Mouse (Mus musculus): ENCODE data around the gene Ankrd63.
A peak's percentile ranks its signal among the peaks of the same experiment; 100 is the strongest.
"Not testable (repeated sequence)": the region's sequence is repeated elsewhere in the genome, so short reads cannot be mapped to it uniquely, and the experiment has no call there.

The Ankrd63 gene

DNA sequence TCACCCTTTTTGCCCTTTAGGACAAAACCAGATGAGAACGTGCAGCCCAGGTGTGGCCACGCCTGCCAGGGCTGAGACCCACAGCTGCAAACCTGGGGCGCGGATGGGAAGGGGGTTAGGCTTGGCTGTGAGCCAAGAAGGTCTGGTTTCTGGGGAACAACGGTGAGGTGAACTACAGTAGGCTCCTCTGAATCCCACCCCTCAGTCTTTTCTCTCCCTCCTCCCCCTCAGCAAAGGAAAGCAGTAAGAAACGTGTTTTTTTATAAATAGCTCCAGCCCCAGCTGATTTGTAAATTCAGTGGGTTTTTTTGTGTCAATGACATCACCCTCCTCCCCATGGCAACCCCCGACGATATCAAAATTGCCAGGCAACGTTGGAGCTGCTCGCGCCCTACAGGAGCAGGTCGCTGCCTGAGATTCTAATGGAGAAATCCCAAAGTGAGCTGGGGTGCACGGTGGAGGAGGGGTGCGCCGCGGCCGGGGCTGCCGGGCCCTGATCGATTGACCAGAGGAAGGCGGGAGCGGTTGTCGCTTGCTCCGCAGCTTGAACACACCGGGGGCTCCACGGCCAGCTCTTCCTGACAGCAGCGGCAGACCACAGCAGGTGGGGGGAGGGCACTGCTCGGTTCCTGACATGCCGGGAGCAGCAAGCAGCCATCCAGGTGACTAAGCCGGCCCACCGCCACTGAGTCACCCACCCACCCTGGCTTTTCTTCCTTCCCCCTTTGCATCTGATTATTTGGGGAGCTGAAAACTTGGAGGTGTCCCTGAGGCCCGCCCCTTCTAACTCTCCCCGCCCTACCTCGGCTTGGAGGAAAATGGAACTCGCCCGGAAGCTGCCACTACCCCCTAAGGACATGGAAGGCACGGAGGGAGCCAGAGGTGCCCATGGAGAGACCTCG lies 40.6 kb downstream of the Ankrd63 start, which contains the start of gene Pak6:
Gene Pak6, plus strand, starts transcription at position 402 of the 902 bp plus-strand sequence.
- DNase-seq (ENCODE audit: inconsistent ontology term): no peak

GRCm38 (mm10) chr2:118661891-118662290 lies 41.9 kb downstream of the Ankrd63 start:
- no peak for DNase-seq (ENCODE audit: inconsistent ontology term)

DNA sequence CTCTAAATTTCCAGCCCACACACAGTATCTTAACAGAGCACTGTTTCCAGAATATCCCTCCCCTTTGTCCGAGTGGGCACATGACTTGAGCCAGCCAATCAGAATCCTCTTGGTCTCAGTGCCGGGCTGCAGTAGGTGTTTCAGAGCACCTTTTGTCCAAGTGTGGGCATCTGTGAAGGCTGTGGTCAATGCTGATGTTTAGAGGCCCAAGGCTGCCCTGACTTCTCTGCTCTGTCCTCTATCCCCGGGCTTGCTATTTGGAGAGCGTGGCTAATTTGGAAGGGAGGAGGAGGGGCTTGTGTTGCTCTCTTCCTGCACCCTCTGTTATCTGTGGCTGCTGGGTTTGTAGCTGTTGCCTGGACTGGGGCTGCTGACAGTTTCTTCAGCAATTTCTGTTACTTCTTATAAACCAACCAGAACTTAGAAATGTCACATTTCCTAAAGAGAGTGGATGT lies 43.7 kb downstream of the Ankrd63 start:
- no peak for DNase-seq (ENCODE audit: inconsistent ontology term)

DNA sequence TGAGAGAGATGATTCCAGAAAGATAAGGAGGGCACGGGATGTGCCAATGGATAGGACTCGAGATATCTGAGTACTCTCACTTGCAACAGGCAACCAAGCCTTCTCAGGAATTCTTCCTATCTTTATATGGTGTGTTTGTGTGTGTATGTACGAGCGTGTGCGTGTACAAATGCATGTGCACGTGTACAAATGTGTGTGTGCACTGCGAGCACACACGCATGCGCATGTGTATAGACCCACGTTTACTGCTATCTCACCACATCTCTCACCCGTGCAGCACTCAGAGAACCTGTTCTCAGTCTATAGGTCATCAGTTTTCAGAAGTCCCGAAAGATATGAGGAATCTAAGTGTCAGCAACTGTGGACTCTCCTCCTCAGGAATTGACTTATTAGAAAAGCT lies 44.3 kb downstream of the Ankrd63 start:
- DNase-seq (ENCODE audit: inconsistent ontology term): no peak

DNA sequence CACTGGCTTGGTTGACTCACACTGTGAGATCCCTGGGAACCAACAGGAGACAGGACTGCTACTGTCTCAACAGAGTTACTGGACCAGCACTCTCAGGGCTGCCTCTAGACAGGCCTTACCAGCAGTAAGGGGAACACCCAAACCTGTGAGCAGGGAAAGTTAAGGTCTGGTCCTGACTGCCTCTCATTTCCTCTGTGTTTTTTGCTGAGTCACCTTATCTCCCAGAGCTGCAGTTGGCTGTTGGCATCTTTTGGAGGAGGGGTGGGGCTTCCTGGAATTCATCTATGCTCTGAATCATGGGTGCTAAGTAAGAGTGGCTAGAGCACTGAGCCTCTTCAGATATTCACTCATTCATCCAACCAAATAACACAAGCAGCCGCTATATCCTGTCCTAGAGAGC lies 44.7 kb downstream of the Ankrd63 start:
- peak; percentile 81 for DNase-seq (ENCODE audit: inconsistent ontology term)

DNA sequence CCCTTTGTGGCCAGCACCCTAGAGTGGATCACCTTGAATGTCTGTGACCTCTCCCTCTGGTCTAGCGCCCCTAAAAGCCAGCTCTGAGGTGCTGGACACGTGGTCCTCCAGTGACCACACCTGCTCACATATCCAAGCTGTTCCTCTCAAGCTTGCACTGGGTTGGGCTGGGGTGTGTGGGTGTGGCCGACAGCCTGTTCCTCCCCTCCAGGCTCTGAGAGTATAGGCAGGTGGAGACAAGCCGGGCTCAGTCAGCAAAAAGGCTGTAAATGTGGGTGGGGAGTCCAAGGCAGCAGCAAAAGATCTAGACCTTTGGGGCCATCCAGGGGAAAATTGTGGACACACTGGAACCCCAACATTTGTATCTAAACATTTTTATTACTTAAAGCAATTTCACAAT lies 45.3 kb downstream of the Ankrd63 start:
- no peak for DNase-seq (ENCODE audit: inconsistent ontology term)

GRCm38 (mm10) chr2:118656688-118657281 lies 47.0 kb downstream of the Ankrd63 start:
- DNase-seq (ENCODE audit: inconsistent ontology term): no peak

DNA sequence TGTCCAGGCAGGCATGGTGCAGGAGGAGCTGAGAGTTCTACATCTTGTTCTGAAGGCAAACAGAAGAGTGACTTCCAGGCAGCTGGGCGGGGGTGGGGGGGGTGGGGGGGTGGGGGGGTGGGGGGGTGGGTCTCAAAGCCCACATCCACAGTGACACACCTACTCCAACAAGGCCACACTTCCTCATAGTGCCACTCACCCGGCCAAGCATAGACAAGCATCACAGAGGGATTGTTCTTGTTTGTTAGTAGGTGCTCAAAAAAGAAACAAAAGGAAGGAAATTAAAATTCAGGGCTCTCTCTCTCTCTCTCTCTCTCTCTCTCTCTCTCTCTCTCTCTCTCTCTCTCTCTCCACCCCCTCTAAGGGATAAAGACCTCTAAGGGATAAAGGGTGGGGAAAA lies 53.1 kb downstream of the Ankrd63 start:
- not testable (repeated sequence) for DNase-seq (ENCODE audit: inconsistent ontology term)
